Mouse (Mus musculus) myocyte (in vitro differentiated cells): Measurements from ENCODE around the gene Oser1. TPM values are rescaled to one million over a fixed set of nuclear protein-coding genes. Genes with fewer than 3 reads are reported as not detected.

Experiments used
- H3K27me3 ChIP-seq: one replicate; pipeline ENCODE4 v1.6.1; 2011; ENCODE audit not compliant: control insufficient read depth, insufficient read depth, insufficient read length
- H3K36me3 ChIP-seq: one replicate; pipeline ENCODE4 v1.6.1; 2011; ENCODE audit not compliant: control insufficient read depth, insufficient read depth
- H3K4me2 ChIP-seq: one replicate; pipeline ENCODE4 v1.6.1; 2011; ENCODE audit warnings: low read depth, control low read depth
- H3K4me3 ChIP-seq: one replicate; pipeline ENCODE4 v1.5.1; 2011; ENCODE audit warnings: mild to moderate bottlenecking, control low read depth, moderate library complexity
- H3K79me2 ChIP-seq: one replicate; pipeline ENCODE4 v1.6.1; 2011; ENCODE audit not compliant: control insufficient read depth, insufficient read depth
- H3ac ChIP-seq: one replicate; pipeline ENCODE4 v1.6.1; 2011; ENCODE audit not compliant: control insufficient read depth, insufficient read length
- CEBPB ChIP-seq: IDR thresholded peaks from 2 replicates; pipeline ENCODE4 v1.6.1; 2011; ENCODE audit warnings: mild to moderate bottlenecking, moderate library complexity; ENCODE audit not compliant: poor library complexity, insufficient read depth, severe bottlenecking
- E2F4 ChIP-seq: IDR thresholded peaks from one replicate; pipeline ENCODE4 v1.6.1; 2011; ENCODE audit warnings: mild to moderate bottlenecking, control low read depth, moderate library complexity; ENCODE audit not compliant: insufficient read depth
- MAX ChIP-seq: IDR thresholded peaks from one replicate; pipeline ENCODE4 v1.6.1; 2011; ENCODE audit warnings: low read depth, mild to moderate bottlenecking, control low read depth
- MYOD1 ChIP-seq, 3 experiments: IDR thresholded peaks; one replicate each; pipeline ENCODE4 v1.6.1; 2011; ENCODE audit warnings: control low read depth in 2 of 3, low read depth in 2 of 3, mild to moderate bottlenecking in 2 of 3, moderate library complexity in 1 of 3; ENCODE audit not compliant: insufficient read length in 2 of 3, control insufficient read depth in 1 of 3
- MYOG ChIP-seq, 3 experiments: IDR thresholded peaks; one replicate each; pipeline ENCODE4 v1.6.1; 2011; ENCODE audit warnings: control low read depth in 2 of 3, low read depth in 2 of 3, mild to moderate bottlenecking in 2 of 3; ENCODE audit not compliant: insufficient read length in 2 of 3, control insufficient read depth in 1 of 3, insufficient read depth in 1 of 3
- POLR2A ChIP-seq: IDR thresholded peaks from one replicate; pipeline ENCODE4 v1.6.1; 2011; ENCODE audit warnings: low read depth, mild to moderate bottlenecking, control low read depth, moderate library complexity; ENCODE audit not compliant: insufficient read length
- POLR2AphosphoS2 ChIP-seq: IDR thresholded peaks from one replicate; pipeline ENCODE4 v1.6.1; 2011; ENCODE audit warnings: low read depth, control low read depth; ENCODE audit not compliant: insufficient read length
- REST ChIP-seq: IDR thresholded peaks from one replicate; pipeline ENCODE4 v1.6.1; 2011; ENCODE audit warnings: mild to moderate bottlenecking, control low read depth, moderate library complexity; ENCODE audit not compliant: insufficient read depth, insufficient read length
- SRF ChIP-seq: IDR thresholded peaks from one replicate; pipeline ENCODE4 v1.6.1; 2011; ENCODE audit warnings: low read depth; ENCODE audit not compliant: control insufficient read depth, insufficient read length
- TCF12 ChIP-seq: IDR thresholded peaks from one replicate; pipeline ENCODE4 v1.6.1; 2011; ENCODE audit warnings: mild to moderate bottlenecking, control low read depth; ENCODE audit not compliant: poor library complexity, insufficient read depth, severe bottlenecking
- TCF3 ChIP-seq: IDR thresholded peaks from one replicate; pipeline ENCODE4 v1.6.1; 2011; ENCODE audit warnings: low read depth, control low read depth; ENCODE audit not compliant: insufficient read length
- USF1 ChIP-seq: IDR thresholded peaks from one replicate; pipeline ENCODE4 v1.6.1; 2011; ENCODE audit warnings: low read depth, mild to moderate bottlenecking, control low read depth, moderate library complexity
- polyA plus RNA-seq: library from polyadenylated mRNA; unstranded; fragments of >200 nt; fragmentation: generic; extraction: Trizol; gene quantifications from one replicate; pipeline ENCODE4 v1.2.1, GENCODE M21; 2012; ENCODE audit warnings: missing spikeins

Gene Oser1
- polyA plus RNA-seq, 1 experiment, result 30.3 TPM

- Histone ChIP-seq H3K4me3 (peak overlapping the region; percentile 89), H3K4me2 (peak overlapping the region; percentile 77), H3K27me3 (no peaks in the 10 kb centered on the region), H3K79me2 (peaks cover 87% of the 10 kb centered on the region), H3K36me3 (peaks cover 4% of the 10 kb centered on the region), H3ac (peak overlapping the region; percentile 28)
- TF ChIP-seq MYOG (IDR thresholded peaks at IDR 0.05; ENCODE audit: control insufficient read depth in 1 of 3, insufficient read depth in 1 of 3, insufficient read length in 2 of 3, low read depth in 2 of 3) (peak in 1 of 3 experiments; percentile 7), POLR2A (no peak)
These were observed 30.5 kb downstream of the Oser1 start for GRCm38 (mm10) chr2:163393976-163394375.

- Histone ChIP-seq H3K79me2 (peaks cover 94% of the 10 kb centered on the region), H3ac (no peak overlapping the region), H3K4me2 (peak overlapping the region; percentile 77), H3K4me3 (peak overlapping the region; percentile 89), H3K27me3 (no peaks in the 10 kb centered on the region), H3K36me3 (peaks cover 5% of the 10 kb centered on the region)
- no peak for TF ChIP-seq CEBPB
- peak; percentile 27 for TF ChIP-seq POLR2AphosphoS2
- no peak for TF ChIP-seq E2F4
- TF ChIP-seq SRF, result no peak
- peak; percentile 17 for TF ChIP-seq POLR2A
These were observed 31.3 kb downstream of the Oser1 start for GRCm38 (mm10) chr2:163393241-163393640.

- no peak overlapping the region for H3ac ChIP-seq
- H3K4me2 ChIP-seq, result peak overlapping the region; percentile 77
- H3K36me3 ChIP-seq, result peaks cover 5% of the 10 kb centered on the region
- peaks cover 97% of the 10 kb centered on the region for H3K79me2 ChIP-seq
- TF ChIP-seq SRF (peak; percentile 82), POLR2A (no peak), POLR2AphosphoS2 (peak; percentile 35)
- H3K4me3 ChIP-seq, result peak overlapping the region; percentile 89
- no peaks in the 10 kb centered on the region for H3K27me3 ChIP-seq
These were observed 32.1 kb downstream of the Oser1 start for GRCm38 (mm10) chr2:163392436-163392835.

- Histone ChIP-seq H3K79me2 (peaks cover 87% of the 10 kb centered on the region), H3ac (no peak overlapping the region), H3K27me3 (no peaks in the 10 kb centered on the region), H3K4me2 (peak overlapping the region; percentile 87), H3K36me3 (peaks cover 5% of the 10 kb centered on the region), H3K4me3 (peak overlapping the region; percentile 2)
- TF ChIP-seq REST (no peak), CEBPB (no peak), TCF3 (peak; percentile 72), MYOG (IDR thresholded peaks at IDR 0.05; ENCODE audit: control insufficient read depth in 1 of 3, insufficient read depth in 1 of 3, insufficient read length in 2 of 3, low read depth in 2 of 3) (peak; percentile 91 to 99 (median 92)), TCF12 (peak; percentile 91), USF1 (no peak), POLR2AphosphoS2 (peak; percentile 54), POLR2A (peak; percentile 68), SRF (no peak), MAX (no peak), MYOD1 (IDR thresholded peaks at IDR 0.05; ENCODE audit: control insufficient read depth in 1 of 3, insufficient read length in 2 of 3, low read depth in 2 of 3) (peak; percentile 71 to 97 (median 94)), E2F4 (no peak)
These were observed 37.9 kb downstream of the Oser1 start for GRCm38 (mm10) chr2:163386423-163387190.

GRCm38 (mm10) chr2:163385126-163385525 lies 39.4 kb downstream of the Oser1 start:
- TF ChIP-seq E2F4 (no peak), CEBPB (no peak), MYOG (IDR thresholded peaks at IDR 0.05; ENCODE audit: control insufficient read depth in 1 of 3, insufficient read depth in 1 of 3, insufficient read length in 2 of 3, low read depth in 2 of 3) (peak in 1 of 3 experiments; percentile 11)
- Histone ChIP-seq H3K4me3 (no peak overlapping the region), H3K79me2 (peaks cover 80% of the 10 kb centered on the region), H3K27me3 (no peaks in the 10 kb centered on the region), H3K4me2 (peak overlapping the region; percentile 87), H3K36me3 (peaks cover 5% of the 10 kb centered on the region), H3ac (no peak overlapping the region)
